Mouse (Mus musculus): Measurements from ENCODE around the gene Atrip. TPM values are rescaled to one million over a fixed set of nuclear protein-coding genes. Genes with fewer than 3 reads are reported as not detected.
A peak's percentile ranks its signal among the peaks of the same experiment; 100 is the strongest.

The Atrip gene
- polyA plus RNA-seq, 1 experiment from 2014 or later: 10.3 TPM

DNA sequence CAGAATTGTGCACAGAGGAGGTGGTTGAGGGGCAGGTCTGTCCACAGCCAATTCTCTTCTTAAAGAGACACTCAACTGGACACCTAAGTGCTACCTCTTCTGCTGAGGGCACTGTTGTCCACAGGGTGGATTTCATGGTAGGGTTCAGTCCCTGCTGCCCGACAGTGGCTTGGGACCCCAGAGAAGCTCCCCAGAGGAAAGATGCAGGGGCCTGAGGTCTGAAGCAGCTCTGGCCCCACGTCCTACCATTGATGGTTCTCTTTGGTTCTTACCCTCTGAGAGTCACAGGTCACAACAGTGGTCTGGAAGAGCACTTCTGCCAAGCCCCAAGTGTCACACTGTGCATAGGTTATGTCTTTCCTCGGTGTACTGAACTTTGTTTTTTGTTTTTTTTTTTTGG, 20.6 kb downstream of the Atrip start:
- no peak for TF ChIP-seq CTCF (IDR thresholded peaks at IDR 0.05)
- POLR2A ChIA-PET: no interaction called here
- H3K27me3 ChIP-seq: no peaks in the 10 kb centered on the region
- ATAC-seq (no peak), DNase-seq (ENCODE audit: low read depth, low spot score) (no peak)
- CTCF ChIA-PET: no interaction called here
- in situ Hi-C loops (cut with MboI; ENCODE audit: low pct_unique_long_range_greater_than_20kb): no loop called here

- in situ Hi-C loops (cut with MboI; ENCODE audit: low pct_unique_long_range_greater_than_20kb): no loop called here
- no peaks in the 10 kb centered on the region for H3K27me3 ChIP-seq
- ATAC-seq: no peak
- ChIA-PET CTCF (no interaction called here), POLR2A (no interaction called here)
- no peak for TF ChIP-seq CTCF (IDR thresholded peaks at IDR 0.05)
- DNase-seq (ENCODE audit: low read depth, low spot score): no peak
These were observed 21.2 kb downstream of the Atrip start for GRCm38 (mm10) chr9:109052490-109053260.

DNA sequence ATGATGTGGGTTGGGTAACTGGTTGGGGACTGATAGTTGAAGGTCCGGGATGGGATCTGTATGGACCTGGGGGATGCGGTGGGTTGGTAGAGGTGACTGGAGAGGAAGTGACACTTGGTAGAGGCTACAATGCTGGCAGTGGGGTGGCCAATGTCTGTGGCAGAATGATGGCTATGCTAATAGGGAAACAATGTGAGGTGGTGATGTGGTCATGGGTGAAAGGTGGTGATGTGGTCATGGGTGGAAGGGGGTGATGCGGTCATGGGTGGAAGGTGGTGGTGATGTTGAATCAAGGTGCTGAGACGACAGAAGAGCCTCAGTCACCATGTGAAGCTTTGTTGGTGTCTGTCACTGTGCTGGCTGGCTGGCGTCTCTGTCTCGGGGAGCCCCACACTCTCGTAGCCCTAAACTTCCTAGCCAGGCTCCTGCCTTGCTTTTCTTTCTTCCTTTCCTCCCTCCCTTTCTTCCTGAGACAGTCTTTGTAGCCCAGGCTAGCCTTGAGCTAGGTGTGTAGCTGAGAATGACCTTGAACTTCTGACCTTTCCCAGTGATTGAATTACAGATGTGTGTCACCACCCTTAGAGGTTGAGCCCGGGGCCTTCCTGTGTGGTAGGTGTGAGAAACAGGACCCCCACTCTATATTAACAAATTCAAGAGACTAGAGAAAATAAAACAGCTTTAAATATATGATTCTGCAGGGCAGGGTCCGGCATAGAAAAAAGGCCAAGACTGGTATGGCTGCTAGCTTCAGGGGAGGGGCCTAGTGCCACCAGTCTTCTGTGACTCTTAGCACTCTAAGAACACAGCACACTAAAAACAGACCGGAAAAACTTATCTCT, 22.1 kb downstream of the Atrip start:
- no peak for DNase-seq (ENCODE audit: low read depth, low spot score)
- no peak for TF ChIP-seq CTCF (IDR thresholded peaks at IDR 0.05)
- POLR2A ChIA-PET: no interaction called here
- ATAC-seq: no peak
- CTCF ChIA-PET: interaction anchor here (0.8 kb wide), 1 partner anchor 9 kb away, joined by 3 read pairs; no protein-coding TSS in a partner anchor
- H3K27me3 ChIP-seq: no peaks in the 10 kb centered on the region
- in situ Hi-C loops (cut with MboI; ENCODE audit: low pct_unique_long_range_greater_than_20kb): no loop called here

DNA sequence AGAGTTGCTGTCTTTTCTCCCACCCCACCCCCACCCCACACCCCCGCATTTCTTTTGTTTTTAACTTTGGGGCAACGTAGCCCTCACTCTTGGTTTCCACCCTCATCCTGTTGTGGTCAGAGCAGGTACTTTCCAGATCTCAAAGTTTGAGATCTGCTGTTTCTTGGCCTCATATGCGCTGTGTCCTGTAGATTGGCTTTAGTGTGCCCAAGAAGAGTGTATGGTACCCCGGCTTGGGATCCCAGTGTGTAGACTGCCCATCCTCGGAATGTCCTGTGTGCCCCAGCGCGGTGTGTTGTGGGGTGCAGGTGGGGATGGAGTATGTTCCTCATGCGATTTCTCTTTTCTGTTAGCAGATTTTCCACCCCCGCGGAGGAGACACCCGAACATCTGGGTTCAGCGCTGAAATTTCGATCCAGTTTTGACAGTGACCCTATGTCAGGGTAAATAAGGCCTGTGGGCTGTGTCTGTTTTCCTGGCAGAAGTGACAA, 22.9 kb downstream of the Atrip start:
- ChIA-PET CTCF (no interaction called here), POLR2A (no interaction called here)
- ATAC-seq: no peak
- TF ChIP-seq CTCF (IDR thresholded peaks at IDR 0.05): no peak
- in situ Hi-C loops (cut with MboI; ENCODE audit: low pct_unique_long_range_greater_than_20kb): no loop called here
- no peaks in the 10 kb centered on the region for H3K27me3 ChIP-seq
- DNase-seq (ENCODE audit: low read depth, low spot score): no peak

DNA sequence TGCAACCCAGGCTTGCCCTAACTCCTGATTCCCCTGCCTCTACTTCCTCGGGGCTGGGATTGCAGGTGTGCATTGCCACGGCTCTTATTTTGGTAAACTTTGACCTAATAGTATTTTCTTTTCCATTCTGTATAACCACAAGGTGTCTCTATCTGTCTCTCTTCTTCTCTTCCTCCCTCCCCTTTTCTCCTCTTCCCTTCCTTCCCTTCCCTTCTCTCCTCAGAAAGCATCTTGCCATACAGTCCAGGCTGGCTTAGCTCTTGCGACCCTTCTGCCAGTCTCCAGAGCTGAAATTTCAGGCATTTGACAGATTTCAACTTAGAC, 23.3 kb downstream of the Atrip start:
- CTCF ChIA-PET: no interaction called here
- DNase-seq (ENCODE audit: low read depth, low spot score): no peak
- in situ Hi-C loops (cut with MboI; ENCODE audit: low pct_unique_long_range_greater_than_20kb): no loop called here
- H3K27me3 ChIP-seq: no peaks in the 10 kb centered on the region
- no peak for TF ChIP-seq CTCF (IDR thresholded peaks at IDR 0.05)
- ATAC-seq: no peak
- POLR2A ChIA-PET: no interaction called here

DNA sequence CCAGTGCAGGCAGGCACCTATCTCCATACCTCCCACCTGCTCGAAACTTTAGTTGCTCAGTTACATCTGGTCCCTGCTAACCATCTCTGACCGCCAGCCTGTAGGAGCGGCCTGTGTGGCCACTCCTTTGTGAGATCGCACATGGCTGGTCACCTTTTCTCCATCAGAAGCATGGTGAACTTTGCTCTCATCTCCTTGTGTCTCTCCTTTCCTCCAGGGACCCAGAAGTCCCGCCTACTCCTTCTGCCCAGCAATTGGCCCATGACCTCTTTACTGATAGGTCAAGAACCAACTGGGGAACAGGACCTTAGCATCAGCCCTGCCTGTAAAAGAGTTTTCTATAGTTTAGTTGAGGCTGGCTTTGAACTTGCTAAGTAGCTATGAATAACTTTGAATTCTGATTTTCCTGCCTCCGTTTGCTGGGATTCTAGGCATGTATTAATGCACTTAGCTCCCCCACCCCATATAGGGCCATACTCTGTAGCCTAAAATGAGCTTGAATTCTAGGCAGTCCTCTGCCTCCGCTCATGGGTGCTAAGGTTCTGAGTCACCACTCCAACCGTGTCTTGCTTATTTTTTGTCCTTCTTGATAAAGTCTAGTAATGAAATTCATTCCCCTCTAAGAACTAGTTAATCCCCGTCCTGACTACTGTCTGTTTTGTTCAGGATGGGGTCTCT, 23.8 kb downstream of the Atrip start:
- ChIA-PET CTCF (no interaction called here), POLR2A (no interaction called here)
- DNase-seq (ENCODE audit: low read depth, low spot score) (no peak), ATAC-seq (no peak)
- no peaks in the 10 kb centered on the region for H3K27me3 ChIP-seq
- TF ChIP-seq CTCF (IDR thresholded peaks at IDR 0.05): no peak
- in situ Hi-C loops (cut with MboI; ENCODE audit: low pct_unique_long_range_greater_than_20kb): no loop called here

DNA sequence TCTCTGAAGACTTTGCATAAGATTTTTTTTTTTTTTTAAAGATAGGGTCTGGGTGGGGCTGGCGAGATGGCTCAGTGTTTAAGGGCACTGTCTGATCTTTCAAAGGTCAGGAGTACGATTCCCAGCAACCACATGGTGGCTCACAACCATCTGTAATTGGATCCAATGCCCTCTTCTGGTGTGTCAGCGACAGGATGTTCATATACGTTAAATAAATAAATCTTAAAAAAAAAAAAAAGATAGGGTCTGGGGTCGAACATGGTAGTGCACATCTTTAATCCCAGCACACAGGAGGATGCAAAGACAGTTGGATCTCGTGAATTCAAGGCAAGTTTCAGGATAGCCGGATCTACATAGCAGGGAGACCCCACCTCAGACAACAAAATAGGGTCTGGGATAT, 24.6 kb downstream of the Atrip start:
- no peak for TF ChIP-seq CTCF (IDR thresholded peaks at IDR 0.05)
- no peaks in the 10 kb centered on the region for H3K27me3 ChIP-seq
- in situ Hi-C loops (cut with MboI; ENCODE audit: low pct_unique_long_range_greater_than_20kb): no loop called here
- no peak for DNase-seq (ENCODE audit: low read depth, low spot score)
- no peak for ATAC-seq
- CTCF ChIA-PET: interaction anchor here (1.2 kb wide), 1 partner anchor 40 kb away, joined by 3 read pairs; no protein-coding TSS in a partner anchor
- POLR2A ChIA-PET: no interaction called here

DNA sequence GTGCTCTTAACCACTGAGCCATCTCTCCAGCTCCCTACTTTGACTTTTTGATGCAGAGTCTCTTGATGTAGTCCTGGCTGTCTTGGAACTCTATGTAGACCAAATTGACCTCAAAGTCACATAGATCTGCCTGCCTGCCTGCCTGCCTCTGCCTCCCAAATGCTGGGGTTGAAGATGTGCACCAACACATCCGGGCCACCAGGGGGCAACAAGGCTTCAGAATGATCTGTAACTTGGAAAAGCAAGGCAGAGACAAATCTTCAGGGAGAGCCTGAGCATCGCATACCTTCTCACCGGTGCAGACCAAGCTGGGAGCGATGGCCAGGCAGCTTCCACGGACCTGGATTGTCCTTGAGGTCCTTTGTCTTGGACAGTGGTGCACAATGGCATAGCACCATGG, 27.6 kb downstream of the Atrip start:
- peak; percentile 74 for TF ChIP-seq CTCF (IDR thresholded peaks at IDR 0.05)
- ATAC-seq (peak; percentile 26), DNase-seq (ENCODE audit: low read depth, low spot score) (no peak)
- CTCF ChIA-PET: interaction anchor here (0.7 to 1.9 kb wide), 9 partner anchors 8 to 74 kb away, joined by 3 to 10 read pairs (median 3); partner anchors contain the start of genes Shisa5 and Trex1
- POLR2A ChIA-PET: interaction anchor here (0.7 to 1.5 kb wide), 3 partner anchors 12 to 28 kb away, joined by 3 read pairs; partner anchors contain the start of genes Atrip and Trex1
- in situ Hi-C loops (cut with MboI; ENCODE audit: low pct_unique_long_range_greater_than_20kb): no loop called here
- H3K27me3 ChIP-seq: no peaks in the 10 kb centered on the region

DNA sequence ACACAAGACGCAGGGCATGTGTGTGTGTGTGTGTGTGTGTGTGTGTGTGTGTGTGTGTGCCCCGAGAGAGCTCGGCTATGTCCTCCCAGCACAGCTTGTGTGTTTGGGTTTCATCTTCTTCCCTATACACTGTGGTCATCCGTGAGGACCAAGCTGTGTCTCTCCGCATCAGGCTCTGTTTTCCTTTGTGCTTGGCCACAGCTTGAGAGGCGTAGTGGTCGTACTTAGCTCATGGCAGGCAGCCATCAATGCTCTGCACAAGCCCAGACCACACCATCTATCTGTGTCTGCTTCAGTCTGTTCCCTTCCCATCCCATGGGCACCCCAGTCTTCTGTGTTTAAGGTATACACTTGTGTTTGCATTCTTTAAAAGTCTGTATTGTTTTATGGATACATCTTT, 32.6 kb downstream of the Atrip start:
- ATAC-seq: no peak
- ChIA-PET CTCF (interaction anchor here (0.7 to 1.5 kb wide), 2 partner anchors 18 to 26 kb away, joined by 3 to 5 read pairs; partner anchors contain the start of gene Trex1), POLR2A (interaction anchor here (0.7 kb wide), 1 partner anchor 40 kb away, joined by 3 read pairs; no protein-coding TSS in a partner anchor)
- in situ Hi-C loops (cut with MboI; ENCODE audit: low pct_unique_long_range_greater_than_20kb): no loop called here
- no peaks in the 10 kb centered on the region for H3K27me3 ChIP-seq
- DNase-seq (ENCODE audit: low read depth, low spot score): no peak
- no peak for TF ChIP-seq CTCF (IDR thresholded peaks at IDR 0.05)

- H3K27me3 ChIP-seq: no peaks in the 10 kb centered on the region
- ChIA-PET POLR2A (no interaction called here), CTCF (interaction anchor here (0.7 to 1.5 kb wide), 2 partner anchors 18 to 27 kb away, joined by 3 to 5 read pairs; partner anchors contain the start of gene Trex1)
- in situ Hi-C loops (cut with MboI; ENCODE audit: low pct_unique_long_range_greater_than_20kb): no loop called here
- DNase-seq (ENCODE audit: low read depth, low spot score): no peak
- TF ChIP-seq CTCF (IDR thresholded peaks at IDR 0.05): no peak
- no peak for ATAC-seq
These were observed 33.0 kb downstream of the Atrip start for GRCm38 (mm10) chr9:109040906-109041305.

Data from Patski (cell line).